Mouse (Mus musculus): Measurements from ENCODE around the gene Adamts14.

Gene Adamts14

DNA sequence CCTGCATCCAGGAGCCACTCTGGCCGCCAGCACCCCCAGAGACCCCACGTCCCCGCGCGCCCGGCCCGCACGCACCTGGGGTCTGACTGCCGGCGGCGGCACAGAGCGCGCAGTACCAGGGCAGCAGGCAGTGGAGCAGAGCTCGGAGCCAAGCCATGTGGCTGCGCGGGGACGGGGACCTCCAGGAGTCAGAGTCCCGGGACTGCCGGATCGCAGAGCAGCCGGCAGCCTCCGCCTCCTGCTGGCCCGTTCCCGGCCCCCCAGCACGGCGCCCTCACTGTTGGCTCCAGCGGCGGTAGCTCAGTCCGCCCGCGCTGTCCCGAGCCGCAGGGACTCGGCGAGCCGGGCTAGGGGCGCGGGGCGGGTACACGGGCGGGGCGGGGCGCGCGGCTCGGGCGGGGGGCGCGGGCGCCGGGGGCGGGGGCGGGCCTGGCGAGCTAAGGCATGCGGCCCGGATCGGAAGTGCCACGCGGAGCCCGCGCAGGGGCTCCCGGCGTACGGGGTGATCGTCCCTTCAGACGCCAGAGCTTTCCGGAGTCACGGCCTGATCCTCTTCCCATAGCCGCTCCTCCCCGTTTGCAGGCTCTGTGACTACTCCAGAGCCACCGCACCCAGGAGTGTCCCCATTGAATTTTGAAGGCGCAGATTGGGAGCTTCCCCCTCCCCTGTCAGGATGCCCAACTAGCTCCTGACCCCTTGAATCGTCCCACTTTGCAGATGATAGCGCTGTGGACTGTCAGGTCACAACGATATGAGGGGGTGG lies at the start of gene Adamts14:
TSS of gene Adamts14 (minus strand) at position 358 of the 763 bp plus-strand sequence.
- DNase-seq (ENCODE audit: low spot score in 2 of 2): no peak

DNA sequence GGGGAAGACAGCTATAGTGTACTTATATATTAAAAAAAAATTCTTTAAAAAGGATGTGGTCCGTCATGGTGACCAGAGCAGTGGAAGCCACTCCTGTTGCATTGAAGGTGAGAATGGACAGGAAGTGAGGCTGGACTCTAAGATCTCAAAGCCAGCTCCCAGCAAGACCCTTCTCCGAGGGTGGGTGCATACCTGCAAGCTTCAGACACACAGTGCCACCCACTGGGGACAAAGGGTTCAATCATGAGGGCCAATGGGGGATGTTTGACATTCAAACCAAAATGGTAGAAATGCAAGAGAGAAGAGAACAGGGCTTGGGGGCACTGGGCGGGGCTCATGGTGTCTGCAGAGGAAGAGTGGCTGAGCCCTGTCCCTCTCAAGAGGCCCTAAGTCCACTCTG lies 45.3 kb upstream of the Adamts14 start:
- no peak for DNase-seq (ENCODE audit: low spot score in 2 of 2)

DNA sequence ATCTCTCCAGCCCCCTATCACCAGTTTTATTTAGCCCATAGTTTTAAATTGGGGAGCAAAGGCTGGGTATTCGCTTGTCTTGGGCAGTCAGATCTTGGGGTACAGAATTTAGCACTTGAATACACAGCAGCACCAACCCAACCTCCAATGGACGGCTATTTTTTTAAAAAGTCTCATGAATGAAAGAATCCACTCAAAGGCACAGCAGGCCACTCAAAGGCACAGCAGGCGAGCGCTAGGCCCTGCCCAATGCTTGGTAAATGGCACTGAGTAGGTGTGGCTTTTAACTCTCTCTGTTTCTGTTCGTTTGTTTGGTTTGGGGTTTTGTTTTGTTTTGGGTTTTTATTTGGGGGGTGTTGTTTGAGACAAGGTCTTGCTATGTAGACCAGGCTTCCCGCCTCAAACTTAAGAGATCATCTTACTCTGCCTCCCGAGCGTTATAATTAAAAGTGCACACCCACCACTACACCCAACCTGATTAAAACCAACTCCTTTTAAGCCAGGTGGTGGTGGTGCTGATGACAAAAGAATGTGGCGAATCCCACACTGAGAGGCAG lies 42.2 kb upstream of the Adamts14 start:
- no peak for DNase-seq (ENCODE audit: low spot score in 2 of 2)

DNA sequence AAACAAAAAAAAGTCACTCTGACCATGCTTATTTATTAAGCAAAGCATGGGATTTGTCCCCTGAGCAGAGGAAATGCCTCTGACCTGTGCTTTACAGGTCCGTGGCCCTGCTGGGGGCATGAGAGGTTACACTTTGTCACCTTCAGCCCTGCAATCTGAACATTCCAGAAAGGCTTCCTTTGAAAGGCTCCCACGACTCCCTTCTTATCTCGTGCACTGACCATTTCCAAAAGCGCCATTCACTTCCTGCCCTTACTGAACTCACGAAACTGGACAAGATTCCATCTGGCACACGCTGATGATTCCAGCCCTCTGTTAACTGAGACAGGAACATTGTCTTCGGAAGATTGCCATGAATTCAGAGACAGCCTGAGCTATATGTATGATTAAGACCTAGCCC lies 40.5 kb upstream of the Adamts14 start:
- DNase-seq (ENCODE audit: low spot score in 2 of 2): no peak

DNA sequence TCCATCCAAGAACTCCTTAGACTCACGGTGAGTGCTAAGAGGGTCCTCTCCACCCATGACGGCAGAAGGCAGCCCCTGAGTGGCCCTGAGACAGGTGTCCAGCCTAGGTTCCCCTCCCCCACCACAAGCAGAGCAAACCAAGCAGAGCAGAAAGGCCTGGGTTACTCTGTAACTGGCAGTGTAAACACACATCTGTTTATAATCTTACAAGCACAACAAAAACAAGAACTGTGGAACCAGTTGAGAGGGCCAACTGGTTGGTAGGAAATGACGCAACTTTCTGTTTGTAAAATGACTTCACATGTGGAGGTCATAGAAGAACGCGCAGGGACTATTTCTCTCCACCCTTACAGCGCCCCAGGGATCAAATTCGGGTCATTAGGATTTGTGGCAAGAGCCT lies 39.5 kb upstream of the Adamts14 start:
- no peak for DNase-seq (ENCODE audit: low spot score in 2 of 2)

DNA sequence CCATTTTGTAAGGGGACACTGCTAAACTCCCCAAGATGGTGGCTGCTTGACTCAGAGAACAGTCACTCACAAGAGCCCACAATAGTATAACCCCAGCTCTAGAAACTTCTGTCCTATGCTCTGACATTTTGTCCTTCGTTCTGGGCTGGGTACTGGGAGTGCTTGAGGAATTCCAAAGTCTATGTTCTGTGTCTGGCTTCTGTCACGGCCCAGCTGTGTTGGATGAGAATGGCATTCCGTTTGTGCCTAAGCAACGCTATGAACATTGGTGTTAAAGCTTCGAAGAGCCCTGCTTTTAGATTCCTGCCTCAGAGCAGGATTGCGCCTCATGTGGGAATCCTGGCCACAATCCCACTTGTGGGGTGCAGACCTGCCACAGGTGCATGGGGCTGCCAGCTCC lies 38.9 kb upstream of the Adamts14 start:
- DNase-seq (ENCODE audit: low spot score in 2 of 2): no peak

DNA sequence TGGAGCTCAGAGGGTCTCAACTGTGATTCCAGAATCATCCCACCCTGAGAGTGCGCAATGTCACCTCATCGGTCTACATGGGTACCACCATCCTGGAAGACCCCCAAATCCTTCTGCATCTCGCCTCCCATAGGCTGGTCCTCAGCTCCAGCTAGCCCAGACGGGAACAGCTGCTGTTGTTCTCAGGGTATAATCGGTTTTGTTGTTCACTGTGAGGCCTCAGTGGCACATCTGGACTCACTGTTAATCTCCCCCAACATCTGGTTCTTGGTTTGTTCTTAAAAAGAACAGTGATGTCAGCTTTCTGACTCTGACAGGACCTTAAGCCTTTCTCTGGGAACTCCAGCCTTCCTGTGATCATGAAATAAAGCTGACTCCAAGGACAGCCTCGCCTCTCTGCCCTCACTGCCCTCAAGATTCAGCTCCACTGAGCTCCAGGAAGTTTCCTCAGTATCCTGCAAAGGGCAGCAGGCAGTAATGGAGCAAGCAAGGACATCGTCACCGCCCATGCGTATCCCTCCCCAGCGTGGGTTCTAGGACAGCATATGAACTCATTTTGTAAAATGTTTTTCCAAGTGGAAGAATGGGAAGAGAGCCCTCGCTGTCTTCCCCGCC lies 35.6 kb upstream of the Adamts14 start:
- no peak for DNase-seq (ENCODE audit: low spot score in 2 of 2)

DNA sequence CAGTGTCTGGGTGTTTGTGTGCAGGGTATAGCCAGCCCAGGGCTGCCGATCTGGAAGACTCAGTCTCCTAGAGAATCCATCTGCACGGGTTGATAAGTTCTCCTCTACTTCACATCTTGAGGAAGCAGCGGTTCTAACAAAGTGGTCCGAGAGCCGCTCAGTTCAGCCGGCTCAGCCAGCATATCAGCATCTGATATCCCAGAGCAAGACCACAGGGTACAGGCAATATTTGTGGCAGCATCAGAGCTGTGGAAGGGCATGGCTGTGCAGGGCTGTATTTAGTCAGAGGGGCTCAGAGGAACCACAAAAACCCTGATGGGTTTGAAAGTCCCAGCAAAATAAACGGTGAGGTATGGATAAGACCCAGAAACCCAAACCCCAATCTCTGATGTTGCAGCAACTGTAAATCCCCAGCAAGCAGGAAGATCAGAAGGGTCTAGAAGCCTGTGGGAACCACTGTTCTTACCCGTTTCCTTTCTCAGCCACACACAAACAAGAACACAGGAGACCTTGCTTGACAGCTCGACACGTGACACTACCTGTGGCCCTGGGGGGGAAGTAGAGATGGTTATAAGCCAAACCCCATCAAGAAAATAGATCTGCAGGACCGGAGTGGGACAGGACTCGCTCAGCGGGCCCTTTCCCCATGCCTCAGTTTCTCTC lies 32.8 kb upstream of the Adamts14 start:
- no peak for DNase-seq (ENCODE audit: low spot score in 2 of 2)

DNA sequence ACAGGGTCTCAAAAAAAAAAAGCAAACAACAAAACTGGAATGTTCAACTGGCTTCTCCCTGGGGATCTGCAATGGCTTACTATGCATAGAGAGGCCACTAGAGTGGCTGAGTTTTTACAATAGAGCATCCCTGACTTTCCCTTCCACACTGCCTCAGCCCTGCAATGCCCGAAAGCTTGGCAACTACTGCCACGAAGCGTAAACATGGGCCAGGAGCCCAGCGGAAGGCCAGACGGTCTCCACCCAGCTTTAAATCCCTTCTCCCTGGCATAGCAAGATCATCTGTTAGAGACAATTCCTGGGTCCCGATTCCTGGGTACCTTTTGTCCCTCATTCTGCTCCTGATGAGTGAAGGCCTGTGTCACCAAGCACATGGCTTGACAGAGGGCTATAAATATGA lies 30.8 kb upstream of the Adamts14 start:
- DNase-seq (ENCODE audit: low spot score in 2 of 2): no peak

DNA sequence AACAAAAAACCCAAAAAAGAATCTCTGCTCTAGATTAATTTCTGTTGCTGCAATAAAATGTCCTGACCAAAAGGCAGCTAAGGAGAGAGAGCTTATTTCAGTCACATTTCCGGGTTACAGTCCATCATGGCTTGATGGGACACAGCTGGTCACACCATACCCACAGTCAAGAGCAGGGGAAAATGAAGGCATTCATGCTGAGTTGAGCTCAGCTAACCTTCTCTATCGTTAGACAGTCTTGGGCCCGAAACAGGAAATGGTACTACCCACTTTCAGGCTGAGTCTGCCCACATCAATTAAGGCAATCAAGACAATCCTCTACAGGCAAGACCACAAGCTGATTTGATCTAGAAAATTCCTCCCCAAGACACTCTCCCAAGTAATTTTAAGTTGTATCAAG lies 27.8 kb upstream of the Adamts14 start:
- DNase-seq (ENCODE audit: low spot score in 2 of 2): no peak

DNA sequence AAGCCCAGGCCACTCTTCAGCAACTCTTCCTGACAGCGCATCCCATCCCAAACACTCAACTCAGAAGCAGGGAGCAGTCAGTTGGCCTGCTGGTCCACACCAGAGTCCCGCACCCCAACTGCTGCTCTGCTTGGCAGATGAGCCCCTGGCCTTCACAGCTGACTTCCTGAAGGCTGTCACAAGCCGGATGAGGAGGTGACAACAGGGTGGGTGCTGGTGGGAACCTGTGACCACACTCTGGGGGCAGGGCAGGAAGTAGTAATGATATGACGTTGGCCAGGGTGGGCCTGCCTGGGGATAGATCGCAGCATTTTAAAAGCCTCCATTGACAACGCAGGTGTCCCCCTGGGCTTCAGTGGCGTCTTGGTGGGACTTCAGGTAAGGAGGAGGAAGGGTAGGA lies 24.2 kb upstream of the Adamts14 start, which contains the start of gene Prf1:
TSS of gene Prf1 (plus strand) at position 357 of the 400 bp plus-strand sequence.
- DNase-seq (ENCODE audit: low spot score in 2 of 2): no peak

DNA sequence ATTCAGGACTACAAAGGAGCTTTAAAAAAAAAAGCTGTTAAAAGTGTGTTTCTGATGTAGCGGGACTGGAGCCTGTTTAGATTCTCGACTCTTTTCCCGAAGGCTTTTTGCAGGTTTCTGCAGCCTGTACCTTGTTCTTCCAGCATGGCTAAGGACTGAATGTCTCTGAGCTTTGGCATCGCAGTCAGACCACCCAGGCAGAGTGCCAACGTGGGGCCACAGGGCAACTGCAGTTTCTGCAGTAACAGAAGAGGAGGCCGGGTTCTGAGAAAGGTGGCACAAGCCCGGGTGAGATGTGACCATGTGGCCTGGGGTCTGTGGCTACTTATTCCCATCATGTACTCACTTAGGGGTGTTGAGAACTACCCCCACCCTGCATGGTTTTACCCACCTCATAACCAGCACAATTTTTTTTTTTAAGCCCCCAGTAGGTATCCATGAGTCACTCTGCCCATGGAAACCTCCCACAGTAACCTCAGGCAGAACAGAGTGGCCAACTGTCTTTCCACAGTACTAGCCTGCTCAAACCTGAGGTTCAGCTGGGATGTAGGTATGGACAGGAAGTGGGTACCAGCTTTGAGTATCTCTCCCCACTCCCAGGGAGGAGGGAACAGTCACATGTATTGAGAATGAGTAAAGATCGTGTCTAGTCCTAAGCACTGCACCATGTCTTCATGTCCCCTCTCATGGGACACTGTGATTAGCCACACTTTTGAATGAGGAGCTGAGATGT lies 23.6 kb upstream of the Adamts14 start:
- no peak for DNase-seq (ENCODE audit: low spot score in 2 of 2)

DNA sequence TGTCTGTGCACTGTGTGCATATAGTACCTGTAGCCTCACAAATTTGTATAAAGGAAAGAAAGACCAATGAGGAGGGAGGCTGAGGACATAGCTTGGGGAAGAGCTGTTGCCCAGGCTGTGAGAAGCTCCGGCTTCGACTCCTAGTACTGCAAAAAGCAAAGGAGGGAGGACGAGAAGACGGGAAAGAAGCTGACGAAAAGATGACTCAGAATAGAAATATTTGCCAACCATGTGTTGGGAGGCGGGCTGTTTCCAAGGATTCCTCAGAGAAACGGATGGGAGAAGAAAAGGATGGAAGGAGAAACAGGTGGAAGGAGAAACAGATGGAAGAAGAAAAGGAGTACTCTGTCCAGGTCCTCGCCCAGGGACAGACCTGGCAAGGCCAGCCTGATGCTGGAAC lies 21.0 kb upstream of the Adamts14 start:
- no peak for DNase-seq (ENCODE audit: low spot score in 2 of 2)

DNA sequence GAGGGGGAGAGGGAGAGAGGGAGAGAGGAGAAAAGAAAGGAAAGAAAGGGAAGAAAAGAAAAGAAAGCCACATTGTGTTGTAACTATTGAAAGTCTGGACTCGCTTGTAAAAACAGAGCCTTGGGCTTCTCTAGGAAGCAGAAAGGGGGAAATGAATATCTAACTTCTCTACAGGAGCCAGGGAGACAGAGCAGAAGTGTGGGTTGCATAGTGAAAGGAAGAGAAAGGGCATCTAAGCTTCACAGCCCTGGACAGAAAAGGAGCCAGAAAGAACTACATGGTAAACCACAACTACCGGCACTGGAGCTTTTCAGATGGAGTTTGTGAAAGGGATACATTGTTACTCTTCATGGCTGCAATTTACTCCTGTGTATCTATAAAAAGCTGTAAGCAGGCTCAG lies 17.2 kb upstream of the Adamts14 start:
- DNase-seq (ENCODE audit: low spot score in 2 of 2): no peak

DNA sequence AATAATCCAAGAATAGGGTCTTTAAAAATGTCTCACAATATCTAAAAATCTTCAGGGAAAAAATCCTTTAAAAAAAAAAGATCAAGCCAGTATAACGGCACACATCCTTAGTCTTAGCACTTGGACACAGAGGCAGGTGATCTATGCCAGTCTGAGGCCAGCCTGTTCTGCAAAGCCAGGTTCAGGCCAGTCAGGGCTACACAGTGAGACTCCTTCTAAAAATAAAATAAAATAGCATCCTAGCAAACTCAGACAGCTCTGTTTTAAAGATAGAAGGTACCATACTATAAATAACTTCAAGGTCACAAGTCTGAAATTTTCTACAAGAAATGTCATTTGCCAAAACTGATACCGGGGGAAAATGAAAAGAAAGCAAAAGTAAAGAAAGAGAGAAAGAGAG lies 16.8 kb upstream of the Adamts14 start:
- no peak for DNase-seq (ENCODE audit: low spot score in 2 of 2)

DNA sequence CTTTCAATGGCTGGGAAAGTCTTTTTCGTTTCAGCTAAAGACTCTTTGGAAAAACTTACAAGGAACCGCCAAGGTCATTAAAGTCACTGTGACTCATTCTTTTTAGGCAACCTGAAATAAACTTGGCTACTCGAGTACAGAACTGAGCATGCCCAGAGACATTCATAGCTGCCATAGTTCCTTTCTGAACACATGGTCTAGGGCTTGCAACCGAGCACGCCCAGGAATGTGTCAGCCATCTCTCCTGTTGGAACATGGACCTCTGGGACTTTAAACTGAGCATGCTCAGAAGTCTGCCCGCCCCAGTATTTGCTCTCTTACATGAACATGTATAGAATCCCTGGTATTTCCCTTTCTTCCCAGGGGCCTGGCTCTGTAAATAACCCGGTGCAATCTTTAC lies 13.0 kb upstream of the Adamts14 start:
- no peak for DNase-seq (ENCODE audit: low spot score in 2 of 2)

DNA sequence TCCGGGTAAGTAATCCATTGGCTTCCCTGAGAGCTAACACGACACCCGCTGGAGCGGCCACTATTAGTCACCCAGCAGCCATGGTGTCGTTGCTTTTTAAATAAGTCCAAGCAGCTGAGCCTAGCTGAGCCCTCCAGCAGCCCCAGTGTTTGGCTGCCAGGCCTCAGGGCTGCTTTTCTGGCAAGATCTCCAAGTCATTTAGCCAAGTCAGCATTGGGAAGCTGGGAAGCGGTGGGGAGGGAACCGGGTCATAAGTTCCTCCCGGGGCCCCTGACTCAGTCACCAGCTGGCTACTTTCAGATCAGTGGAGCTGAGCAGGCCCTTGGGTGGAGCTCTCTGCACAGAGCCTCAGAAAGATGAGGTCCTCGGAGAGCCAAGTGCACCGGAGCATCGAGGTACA lies 12.0 kb upstream of the Adamts14 start:
- DNase-seq (ENCODE audit: low spot score in 2 of 2): peak in 1 of 2 experiments; percentile 58

DNA sequence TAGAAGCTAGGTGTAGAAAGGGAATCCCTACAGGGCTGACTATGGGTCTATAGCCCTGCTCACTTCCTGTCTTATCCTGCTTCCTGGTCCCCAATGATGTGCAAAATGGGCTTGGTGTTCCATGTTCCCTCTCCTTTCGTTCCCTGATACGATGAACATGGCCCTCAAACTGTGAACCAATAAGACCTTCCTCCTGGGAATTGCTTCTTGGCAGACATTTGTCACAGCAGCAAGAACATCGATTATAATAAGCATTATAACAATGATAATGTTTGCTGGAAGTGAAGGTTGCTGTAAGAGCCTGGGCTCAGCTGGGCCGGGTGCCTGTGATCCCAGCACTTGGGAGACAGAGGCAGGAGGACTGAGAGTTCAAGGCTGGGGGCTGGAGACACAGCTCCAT lies 11.1 kb upstream of the Adamts14 start:
- no peak for DNase-seq (ENCODE audit: low spot score in 2 of 2)

DNA sequence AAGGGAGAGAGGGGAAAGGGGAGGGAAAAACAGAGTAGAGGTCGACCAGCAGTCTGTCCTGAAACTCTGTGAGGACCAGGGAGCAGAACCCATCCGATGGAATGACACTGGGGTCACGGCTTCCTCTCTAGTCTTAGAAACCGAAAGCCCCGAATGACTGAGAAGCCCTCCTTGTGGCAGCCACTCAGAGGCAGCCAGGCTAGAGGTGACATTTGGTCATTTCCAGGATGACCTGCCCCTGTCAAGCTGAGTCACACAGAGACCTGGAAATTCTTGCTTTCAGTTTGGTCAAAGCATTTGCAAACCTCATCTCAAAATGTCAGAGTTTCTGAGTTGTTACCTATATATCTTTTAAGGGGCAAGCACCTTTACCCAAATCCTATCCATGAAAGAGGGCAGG lies 7.9 kb upstream of the Adamts14 start:
- no peak for DNase-seq (ENCODE audit: low spot score in 2 of 2)

DNA sequence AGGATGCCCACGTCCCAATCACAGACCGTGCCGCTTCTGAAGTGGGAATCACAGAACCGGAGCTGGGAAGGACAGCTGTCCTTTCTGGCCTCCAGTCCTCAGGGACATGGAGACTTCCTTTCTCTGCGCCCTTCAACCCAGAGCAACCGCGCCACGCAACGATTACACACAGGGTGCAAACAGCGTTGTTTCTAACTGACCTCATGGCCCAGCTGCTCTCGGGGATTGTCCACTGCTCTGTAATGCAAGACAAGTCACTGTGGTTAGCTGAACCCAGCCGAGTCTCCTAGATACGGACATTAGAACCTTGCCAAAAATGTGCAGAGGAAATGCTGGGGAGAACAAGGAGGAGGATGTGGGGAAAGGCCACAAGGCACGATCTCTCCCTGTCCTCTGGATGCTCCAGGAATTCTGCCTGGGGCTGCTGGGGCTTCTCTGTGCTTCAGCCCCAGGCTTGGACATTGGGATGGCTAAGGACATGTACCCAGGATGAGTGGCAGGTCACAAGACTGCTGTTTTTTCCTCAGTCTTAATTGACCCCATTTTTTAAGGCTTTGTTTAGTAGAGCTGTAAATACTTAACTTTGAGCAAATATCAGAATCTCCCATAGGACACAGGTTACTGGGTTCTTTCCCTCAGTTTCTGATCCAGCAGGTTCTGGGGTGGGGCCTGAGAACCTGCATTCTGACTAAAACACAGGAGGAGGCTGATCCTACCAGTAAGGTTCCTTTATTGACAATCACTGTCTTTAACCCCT lies 4.9 kb upstream of the Adamts14 start:
- DNase-seq (ENCODE audit: low spot score in 2 of 2): peak in 1 of 2 experiments; percentile 27

DNA sequence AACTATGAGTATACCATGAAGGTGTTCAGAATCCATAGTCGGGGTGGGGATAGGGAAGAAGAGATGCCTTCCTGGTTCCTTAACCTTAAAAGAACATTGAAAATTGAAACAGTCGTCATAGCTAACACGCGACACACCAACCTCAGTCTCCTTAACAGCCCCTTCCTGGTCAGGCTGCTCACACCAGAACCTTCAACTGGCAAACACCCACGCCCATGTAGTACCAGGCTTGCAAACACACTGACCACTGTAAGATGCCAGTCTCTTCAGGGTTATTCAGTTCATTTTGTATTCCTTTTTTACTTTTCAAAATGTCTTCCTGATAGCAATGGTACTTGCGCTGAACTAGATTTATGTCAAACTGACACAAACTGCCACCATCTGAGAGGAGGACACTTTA lies 3.8 kb upstream of the Adamts14 start:
- DNase-seq (ENCODE audit: low spot score in 2 of 2): no peak

Data from urinary bladder, adult 18-20 months (tissue).